Mouse (Mus musculus): ENCODE results near the gene B3gnt8. TPM values are rescaled to one million over a fixed set of nuclear protein-coding genes. Genes with fewer than 3 reads are reported as not detected.

Gene B3gnt8
- total and polyA plus RNA-seq, 2 experiments from 2014 or later = 4.6 to 11.3 TPM

DNA sequence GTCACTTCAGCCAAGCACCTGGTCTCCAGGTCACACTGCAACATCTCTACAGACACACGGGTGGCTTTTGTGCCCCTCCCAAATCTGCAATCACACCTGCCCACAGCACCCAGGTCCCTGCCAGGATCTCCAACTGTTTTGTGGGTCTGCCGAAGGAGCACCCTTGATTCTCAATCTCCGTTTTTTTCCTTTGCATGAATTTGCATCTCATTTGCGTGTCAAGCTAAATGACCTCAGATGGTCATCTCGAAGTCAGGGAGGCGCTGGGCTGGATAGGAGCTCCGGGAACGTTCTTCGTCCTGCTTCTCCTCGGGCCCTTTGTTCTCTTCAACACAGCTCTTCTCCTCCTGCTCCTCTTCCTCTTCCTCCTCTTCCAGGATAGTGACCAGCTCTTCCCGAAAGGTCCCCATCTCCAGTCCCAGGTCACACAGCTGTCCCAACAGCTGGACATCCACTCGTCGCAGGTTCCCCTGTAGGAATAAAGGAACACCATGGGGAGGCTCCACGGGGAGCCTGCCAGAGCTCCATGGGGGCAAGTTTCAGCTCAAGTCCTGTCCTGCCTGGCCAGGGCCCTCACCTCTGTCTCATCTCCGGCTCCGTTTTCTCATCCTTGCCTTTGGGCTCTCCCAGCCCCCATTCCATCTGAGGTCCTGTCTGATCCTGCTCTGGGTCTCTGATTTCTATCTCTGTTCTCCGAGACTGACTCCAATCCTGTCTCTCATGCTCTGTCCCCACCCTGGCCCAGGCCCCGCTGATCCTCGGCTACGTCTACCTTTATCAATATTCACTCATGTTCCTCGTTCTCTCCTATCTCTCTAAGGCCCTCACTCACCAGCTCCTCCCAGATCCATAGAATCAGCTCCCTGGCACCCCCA, 11.4 kb upstream of the B3gnt8 start:
- DNase-seq (ENCODE audit: low spot score) = no peak
- TF ChIP-seq CTCF (IDR thresholded peaks at IDR 0.05; ENCODE audit: low read depth) (no peak), EP300 (IDR thresholded peaks at IDR 0.05; ENCODE audit: low read depth) (no peak)
- Histone ChIP-seq H3K9ac (replicated peaks; ENCODE audit: low read depth, low read length) (no peak overlapping the region), H3K9me3 (replicated peaks; ENCODE audit: control insufficient read depth, low read length) (no peaks in the 10 kb centered on the region), H3K4me2 (ENCODE audit: low read depth, low read length) (no peak overlapping the region), H3K27ac (ENCODE audit: low read depth) (no peak overlapping the region), H3K4me1 (ENCODE audit: control insufficient read depth, insufficient read depth) (peaks cover 6% of the 10 kb centered on the region), H3K27me3 (ENCODE audit: control insufficient read depth, insufficient read depth, low read length) (no peaks in the 10 kb centered on the region), H3K36me3 (replicated peaks; ENCODE audit: control insufficient read depth, insufficient read depth, low read length) (no peaks in the 10 kb centered on the region), H3K4me3 (ENCODE audit: low read depth, low read length) (no peak overlapping the region)
- 55% methylated on average over 21 of the region's 21 CpGs for WGBS
- no peak for ATAC-seq (ENCODE audit: insufficient read depth, low read depth)

DNA sequence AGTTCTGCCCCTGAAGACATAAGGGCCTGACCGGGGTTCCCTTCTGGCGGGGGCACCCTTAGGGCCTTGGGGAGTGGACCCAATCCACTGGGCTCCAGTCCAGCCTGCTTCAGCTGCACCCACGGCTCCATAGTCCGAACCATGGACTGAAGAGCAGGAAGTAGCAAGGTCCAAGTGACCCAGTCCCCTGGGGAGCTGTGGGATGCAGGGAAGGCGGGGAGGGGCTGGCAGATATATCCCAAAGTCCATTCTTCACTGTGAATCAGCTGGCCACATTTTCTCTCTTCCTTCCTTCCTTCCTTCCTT, 10.8 kb upstream of the B3gnt8 start, which contains the start of gene Erich4:
TSS of gene Erich4 (minus strand) at position 187 of the 306 bp plus-strand sequence.
- 57% methylated on average over 5 of the region's 5 CpGs for WGBS
- TF ChIP-seq EP300 (IDR thresholded peaks at IDR 0.05; ENCODE audit: low read depth) (no peak), CTCF (IDR thresholded peaks at IDR 0.05; ENCODE audit: low read depth) (no peak)
- no peak within 1 kb of the TSS for H3K27ac ChIP-seq (ENCODE audit: low read depth)
- no peaks in the 10 kb centered on the region for H3K27me3 ChIP-seq (ENCODE audit: control insufficient read depth, insufficient read depth, low read length)
- H3K9ac ChIP-seq (replicated peaks; ENCODE audit: low read depth, low read length) = no peak within 1 kb of the TSS
- DNase-seq (ENCODE audit: low spot score) (no peak), ATAC-seq (ENCODE audit: insufficient read depth, low read depth) (no peak)
- H3K4me2 ChIP-seq (ENCODE audit: low read depth, low read length) = no peak within 1 kb of the TSS
- H3K36me3 ChIP-seq (replicated peaks; ENCODE audit: control insufficient read depth, insufficient read depth, low read length) = no peaks in the 10 kb centered on the region
- peaks cover 8% of the 10 kb centered on the region for H3K4me1 ChIP-seq (ENCODE audit: control insufficient read depth, insufficient read depth)
- H3K9me3 ChIP-seq (replicated peaks; ENCODE audit: control insufficient read depth, low read length) = no peaks in the 10 kb centered on the region
- H3K4me3 ChIP-seq (ENCODE audit: low read depth, low read length) = no peak within 1 kb of the TSS

DNA sequence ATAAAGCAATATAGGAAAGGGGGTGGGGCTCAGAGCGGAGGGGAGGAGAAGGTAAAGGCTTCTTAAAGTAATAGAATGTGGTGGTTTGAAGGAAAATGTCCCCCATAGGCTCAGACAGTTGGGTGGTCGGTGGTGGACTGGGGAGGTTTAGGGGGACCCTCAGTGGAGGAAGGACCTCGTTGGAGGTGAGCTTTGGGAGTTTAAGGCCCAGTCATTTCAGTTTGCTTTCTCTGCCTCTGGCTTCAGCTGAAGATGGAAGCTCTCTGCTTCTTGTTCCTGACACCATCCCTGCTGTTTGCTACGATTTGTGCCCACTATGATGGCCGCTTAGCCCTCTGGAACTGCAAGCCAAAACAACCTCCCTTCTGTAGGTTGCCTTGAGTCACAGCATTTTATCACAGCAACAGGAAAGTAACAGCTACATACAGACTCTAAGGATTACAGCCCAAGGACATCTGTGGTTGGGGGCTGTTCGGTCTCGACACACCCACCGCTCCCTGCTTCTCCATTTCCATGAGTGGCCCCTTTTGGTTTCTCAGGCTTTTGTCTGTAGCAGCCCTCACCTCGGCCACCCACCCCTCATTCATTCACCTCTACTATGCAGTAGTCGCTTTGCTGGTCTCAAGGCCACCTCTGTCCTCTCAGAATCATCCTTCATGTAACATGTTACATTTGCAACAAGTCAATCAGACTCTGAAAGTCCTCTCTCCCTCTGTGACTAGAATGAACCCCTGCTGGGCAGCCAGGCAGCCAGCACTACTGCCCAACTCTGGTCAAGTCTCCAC, 8.9 kb upstream of the B3gnt8 start:
- Histone ChIP-seq H3K27me3 (ENCODE audit: control insufficient read depth, insufficient read depth, low read length) (no peaks in the 10 kb centered on the region), H3K27ac (ENCODE audit: low read depth) (no peak overlapping the region), H3K9me3 (replicated peaks; ENCODE audit: control insufficient read depth, low read length) (no peaks in the 10 kb centered on the region), H3K4me3 (ENCODE audit: low read depth, low read length) (no peak overlapping the region), H3K36me3 (replicated peaks; ENCODE audit: control insufficient read depth, insufficient read depth, low read length) (peaks cover 15% of the 10 kb centered on the region; the same call in 1 of the 2 replicates), H3K9ac (replicated peaks; ENCODE audit: low read depth, low read length) (no peak overlapping the region), H3K4me2 (ENCODE audit: low read depth, low read length) (no peak overlapping the region), H3K4me1 (ENCODE audit: control insufficient read depth, insufficient read depth) (peaks cover 8% of the 10 kb centered on the region)
- TF ChIP-seq EP300 (IDR thresholded peaks at IDR 0.05; ENCODE audit: low read depth) = no peak
- TF ChIP-seq CTCF (IDR thresholded peaks at IDR 0.05; ENCODE audit: low read depth) = no peak
- no peak for ATAC-seq (ENCODE audit: insufficient read depth, low read depth)
- 72% methylated on average over 10 of the region's 10 CpGs for WGBS
- DNase-seq (ENCODE audit: low spot score) = no peak

DNA sequence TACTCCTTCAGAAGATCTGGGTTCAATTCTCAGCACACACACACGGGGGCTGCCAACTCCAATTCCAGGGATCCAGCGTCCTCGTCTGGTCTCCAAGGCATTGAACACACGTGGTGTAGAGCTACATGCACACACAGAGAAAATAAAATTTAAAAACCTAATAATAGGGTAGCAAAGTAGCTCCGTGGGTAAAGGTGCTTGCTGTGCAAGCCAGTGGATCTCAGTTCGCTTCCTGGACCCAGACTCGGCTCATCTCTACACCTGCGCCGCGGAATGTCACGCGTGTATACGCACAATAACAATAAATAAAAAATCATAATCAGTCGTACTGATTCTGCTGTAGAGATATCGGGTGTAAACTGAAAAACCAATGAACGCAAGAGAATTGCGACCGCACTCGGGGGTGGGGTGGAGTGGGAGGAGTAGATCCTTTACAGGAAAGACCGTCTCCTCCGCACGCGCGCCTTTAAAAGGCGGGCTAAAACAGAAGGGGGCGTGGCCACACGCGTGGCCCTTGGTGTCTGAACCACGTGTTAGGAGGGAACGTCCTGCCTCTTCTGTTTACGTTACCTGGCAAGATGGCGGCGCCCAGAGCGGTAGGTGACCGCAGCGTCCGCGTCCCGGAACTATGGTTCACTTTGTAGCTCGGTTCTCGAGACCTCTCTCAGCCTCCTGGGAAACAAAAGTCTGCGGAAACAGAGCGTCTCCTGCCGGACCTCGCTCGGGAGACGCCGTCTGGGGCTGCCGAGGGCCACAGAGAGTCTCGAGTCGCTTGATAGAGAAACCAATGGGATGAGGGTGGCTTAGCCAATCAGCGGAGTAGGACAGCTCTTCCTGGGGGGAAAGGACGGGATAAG, 7.4 kb upstream of the B3gnt8 start, which contains the start of gene Dmac2:
TSS of gene Dmac2 (plus strand) at position 550 of the 857 bp plus-strand sequence.
- 1% methylated on average over 53 of the region's 53 CpGs for WGBS

DNA sequence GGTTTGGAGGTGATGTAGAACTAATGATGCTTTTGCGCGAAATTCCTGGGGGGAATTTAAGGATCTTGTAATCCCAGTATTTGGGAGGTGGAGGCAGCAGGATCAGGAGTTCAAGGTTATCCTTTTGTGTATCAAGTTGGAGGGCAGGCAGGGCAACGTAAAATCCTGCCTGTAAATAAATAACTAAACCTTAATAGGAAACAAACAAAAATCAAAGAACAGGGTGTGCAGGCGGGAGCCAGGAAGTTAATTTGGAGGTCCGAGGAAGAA, 6.8 kb upstream of the B3gnt8 start:
- H3K9ac ChIP-seq (replicated peaks; ENCODE audit: low read depth, low read length) = peak overlapping the region; percentile 40
- TF ChIP-seq EP300 (IDR thresholded peaks at IDR 0.05; ENCODE audit: low read depth) (no peak), CTCF (IDR thresholded peaks at IDR 0.05; ENCODE audit: low read depth) (no peak)
- no peaks in the 10 kb centered on the region for H3K9me3 ChIP-seq (replicated peaks; ENCODE audit: control insufficient read depth, low read length)
- H3K27me3 ChIP-seq (ENCODE audit: control insufficient read depth, insufficient read depth, low read length) = no peaks in the 10 kb centered on the region
- H3K4me3 ChIP-seq (ENCODE audit: low read depth, low read length) = peak overlapping the region; percentile 64
- peak overlapping the region; percentile 65 for H3K4me2 ChIP-seq (ENCODE audit: low read depth, low read length)
- ATAC-seq (ENCODE audit: insufficient read depth, low read depth) = no peak
- peaks cover 8% of the 10 kb centered on the region for H3K4me1 ChIP-seq (ENCODE audit: control insufficient read depth, insufficient read depth)
- 16% methylated on average over 5 of the region's 5 CpGs for WGBS
- peaks cover 35% of the 10 kb centered on the region for H3K36me3 ChIP-seq (replicated peaks; ENCODE audit: control insufficient read depth, insufficient read depth, low read length)
- DNase-seq (ENCODE audit: low spot score) = no peak
- peak overlapping the region; percentile 51 for H3K27ac ChIP-seq (ENCODE audit: low read depth)

More for the DNA sequence above, 7.4 kb upstream of the B3gnt8 start, which contains the start of gene Dmac2:
- ATAC-seq (ENCODE audit: insufficient read depth, low read depth) = peak; percentile 94
- peak within 1 kb of the TSS; percentile 51 for H3K27ac ChIP-seq (ENCODE audit: low read depth)
- peak within 1 kb of the TSS; percentile 64 for H3K4me3 ChIP-seq (ENCODE audit: low read depth, low read length)
- peak within 1 kb of the TSS; percentile 40 for H3K9ac ChIP-seq (replicated peaks; ENCODE audit: low read depth, low read length)
- peaks cover 8% of the 10 kb centered on the region for H3K4me1 ChIP-seq (ENCODE audit: control insufficient read depth, insufficient read depth)
- no peaks in the 10 kb centered on the region for H3K27me3 ChIP-seq (ENCODE audit: control insufficient read depth, insufficient read depth, low read length)
- peak; percentile 94 for DNase-seq (ENCODE audit: low spot score)
- TF ChIP-seq CTCF (IDR thresholded peaks at IDR 0.05; ENCODE audit: low read depth) (no peak), EP300 (IDR thresholded peaks at IDR 0.05; ENCODE audit: low read depth) (no peak)
- H3K9me3 ChIP-seq (replicated peaks; ENCODE audit: control insufficient read depth, low read length) = no peaks in the 10 kb centered on the region
- peaks cover 30% of the 10 kb centered on the region for H3K36me3 ChIP-seq (replicated peaks; ENCODE audit: control insufficient read depth, insufficient read depth, low read length)
- H3K4me2 ChIP-seq (ENCODE audit: low read depth, low read length) = peak within 1 kb of the TSS; percentile 65

Measured in heart, postnatal 0 days (tissue).